Mouse (Mus musculus): ENCODE data around the gene Ccdc62.

The Ccdc62 gene

GRCm38 (mm10) chr5:123979980-123980369, 49.5 kb downstream of the Ccdc62 start:
- DNase-seq (ENCODE audit: low spot score) = no peak

DNA sequence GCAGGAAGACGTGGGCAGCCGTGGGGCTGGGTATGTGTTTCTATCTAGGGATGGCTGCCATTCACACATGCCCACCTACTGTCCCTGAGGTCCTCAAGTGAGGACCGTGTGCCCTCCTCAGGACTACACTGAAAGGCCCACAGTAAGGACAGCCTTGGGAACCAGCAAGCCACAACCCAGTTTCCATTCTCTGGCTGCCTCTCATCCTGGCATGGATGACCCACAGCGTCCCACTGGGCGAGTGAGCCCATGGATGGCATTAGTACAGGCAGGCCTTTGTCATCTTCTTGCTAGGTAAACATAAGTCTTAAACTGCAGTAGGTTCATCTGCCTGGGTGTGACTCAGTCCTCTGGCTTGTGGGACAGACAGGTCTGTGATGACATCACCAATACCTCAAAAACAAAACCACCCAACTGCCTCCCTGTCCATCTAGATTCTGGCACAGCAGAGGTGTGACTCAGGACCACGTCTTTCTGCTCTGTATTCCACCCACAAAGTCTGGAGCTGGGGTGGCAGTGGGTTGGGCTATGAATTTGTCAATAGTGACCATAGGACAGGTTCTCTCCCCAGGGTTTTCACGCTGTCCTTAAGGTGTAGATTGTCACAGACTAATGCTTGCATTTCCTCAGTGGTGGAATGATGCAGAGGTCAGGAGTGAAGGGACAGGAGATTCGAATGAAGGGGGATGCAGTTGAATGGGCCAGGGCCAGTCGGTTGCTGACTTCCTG, 50.2 kb downstream of the Ccdc62 start:
- DNase-seq (ENCODE audit: low spot score) = no peak

GRCm38 (mm10) chr5:123981250-123981554, 50.7 kb downstream of the Ccdc62 start:
- no peak for DNase-seq (ENCODE audit: low spot score)

DNA sequence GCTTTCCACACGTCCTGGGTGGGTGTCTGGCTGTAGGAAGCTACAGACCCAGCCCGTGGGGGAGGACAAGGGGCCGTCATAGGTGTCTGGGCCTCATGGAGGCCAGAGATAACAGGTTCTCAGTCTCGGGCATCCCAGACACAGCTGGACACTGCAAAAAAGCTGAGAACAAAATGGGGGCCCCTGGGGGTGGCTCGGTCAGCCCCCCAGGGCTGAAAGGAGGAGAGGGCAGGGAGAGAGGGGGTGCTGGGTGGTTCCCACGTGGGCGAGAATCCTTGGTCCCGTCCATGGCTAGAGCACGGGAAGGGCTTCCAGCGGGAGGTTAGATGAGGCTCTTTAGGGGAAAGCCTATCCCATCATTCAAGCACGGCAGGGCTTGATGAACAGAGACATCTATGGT, 52.4 kb downstream of the Ccdc62 start:
- no peak for DNase-seq (ENCODE audit: low spot score)

DNA sequence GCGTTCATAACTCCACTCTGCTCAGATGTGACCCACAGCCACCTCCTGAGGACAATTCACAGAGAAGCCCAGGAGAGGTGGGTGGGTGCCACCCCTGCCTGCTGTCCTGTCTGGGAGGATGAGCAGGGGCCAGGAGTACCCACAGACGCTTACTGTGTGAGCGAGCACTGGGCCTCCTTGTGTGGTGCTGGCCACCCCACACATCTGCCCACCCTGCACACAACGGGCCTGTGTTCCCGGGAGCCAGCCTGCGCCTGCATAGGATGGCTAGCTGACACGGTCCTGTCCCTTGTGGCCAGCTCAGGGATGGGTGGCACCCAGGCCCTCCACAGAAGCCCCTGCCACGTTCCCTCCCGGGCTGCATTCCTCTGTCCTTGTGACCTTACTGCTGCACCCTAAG, 55.0 kb downstream of the Ccdc62 start:
- DNase-seq (ENCODE audit: low spot score) = no peak

- no peak for DNase-seq (ENCODE audit: low spot score)
These were observed 56.4 kb downstream of the Ccdc62 start for GRCm38 (mm10) chr5:123986925-123987324.

DNA sequence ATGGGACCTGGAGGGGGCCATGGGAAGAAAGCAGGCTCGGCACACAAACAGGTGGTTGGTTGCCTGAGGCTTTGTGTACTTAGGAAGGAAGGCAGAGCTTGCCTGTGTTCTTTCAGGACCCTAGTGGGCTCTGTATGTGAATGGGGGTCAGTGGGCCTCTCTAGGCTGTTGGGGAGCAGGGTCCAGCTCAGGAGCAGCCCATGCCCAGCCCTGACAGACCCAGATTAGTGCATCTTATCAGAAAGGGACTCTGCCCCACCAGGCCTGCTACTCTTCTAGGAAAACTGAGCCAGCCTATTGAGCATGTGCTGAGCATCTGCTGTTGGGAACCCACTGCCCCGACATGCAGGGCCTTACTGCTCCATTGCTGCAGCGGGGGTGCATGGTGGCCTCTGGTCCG, 57.0 kb downstream of the Ccdc62 start:
- DNase-seq (ENCODE audit: low spot score) = no peak

- peak; percentile 55 for DNase-seq (ENCODE audit: low spot score)
These were observed 59.7 kb downstream of the Ccdc62 start for GRCm38 (mm10) chr5:123989941-123990885.

GRCm38 (mm10) chr5:123991321-123991720, 60.8 kb downstream of the Ccdc62 start:
- DNase-seq (ENCODE audit: low spot score) = no peak

DNA sequence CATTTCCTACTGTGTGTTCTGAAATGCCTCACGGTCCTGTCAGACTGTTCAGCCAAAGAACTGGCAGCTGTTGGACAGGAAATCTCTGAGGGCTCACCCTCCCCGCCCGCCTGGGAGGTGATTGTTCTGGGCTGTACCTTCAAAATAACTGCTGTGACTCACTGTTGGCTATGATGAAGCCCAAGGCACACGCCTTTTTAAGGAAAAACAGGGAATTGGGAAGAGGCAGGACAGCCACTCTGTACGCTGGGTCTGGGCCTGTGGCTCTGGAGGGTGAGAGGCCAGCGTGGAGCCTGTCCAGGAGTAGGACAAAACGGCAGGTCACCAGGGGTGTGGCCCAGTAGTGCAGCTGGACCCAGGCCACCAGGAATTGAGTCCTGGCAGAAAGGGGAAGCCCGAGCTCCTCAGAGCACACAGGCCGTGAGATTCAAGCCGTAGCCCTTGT, 61.7 kb downstream of the Ccdc62 start:
- no peak for DNase-seq (ENCODE audit: low spot score)

GRCm38 (mm10) chr5:123992794-123993193, 62.3 kb downstream of the Ccdc62 start:
- peak; percentile 94 for DNase-seq (ENCODE audit: low spot score)

GRCm38 (mm10) chr5:123993263-123994036, 63.0 kb downstream of the Ccdc62 start:
- no peak for DNase-seq (ENCODE audit: low spot score)

DNA sequence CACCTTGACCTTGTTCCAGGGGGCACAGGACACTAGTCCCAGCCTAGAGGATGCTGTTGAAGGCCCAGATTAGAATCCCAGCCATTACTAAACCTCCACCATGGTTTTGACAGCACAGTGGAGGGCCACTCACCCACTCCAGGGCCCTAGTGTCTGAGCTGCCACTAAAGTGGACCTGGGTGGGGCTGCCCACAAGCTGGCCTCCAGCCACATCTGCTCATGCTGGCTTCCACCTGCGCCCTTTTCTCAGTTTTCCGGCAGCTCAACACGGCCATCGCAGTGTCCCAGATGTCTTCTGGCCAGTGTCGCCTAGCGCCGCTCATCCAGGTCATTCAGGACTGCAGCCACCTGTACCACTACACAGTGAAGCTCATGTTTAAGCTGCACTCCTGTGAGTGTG, 64.0 kb downstream of the Ccdc62 start:
- DNase-seq (ENCODE audit: low spot score) = no peak

DNA sequence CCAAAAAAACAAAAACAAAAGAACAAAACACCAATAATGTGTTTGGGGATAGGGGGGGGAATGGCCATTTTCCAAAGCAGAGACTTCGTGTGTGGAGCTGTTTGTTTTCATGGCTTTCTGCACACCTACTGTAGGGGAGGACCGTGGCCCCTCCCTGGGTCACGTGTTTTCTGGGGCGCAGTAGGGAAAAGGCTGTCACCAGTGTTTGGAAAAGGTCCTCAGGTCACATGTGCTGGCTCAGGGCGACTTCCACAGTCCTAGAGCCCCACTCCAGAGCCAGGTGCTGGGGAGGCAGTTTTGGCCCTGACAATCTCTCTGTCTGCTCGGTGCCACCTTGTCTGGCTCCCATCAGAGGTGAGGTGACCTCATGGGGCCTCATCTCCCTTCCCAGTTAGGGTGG, 64.9 kb downstream of the Ccdc62 start:
- DNase-seq (ENCODE audit: low spot score) = no peak

DNA sequence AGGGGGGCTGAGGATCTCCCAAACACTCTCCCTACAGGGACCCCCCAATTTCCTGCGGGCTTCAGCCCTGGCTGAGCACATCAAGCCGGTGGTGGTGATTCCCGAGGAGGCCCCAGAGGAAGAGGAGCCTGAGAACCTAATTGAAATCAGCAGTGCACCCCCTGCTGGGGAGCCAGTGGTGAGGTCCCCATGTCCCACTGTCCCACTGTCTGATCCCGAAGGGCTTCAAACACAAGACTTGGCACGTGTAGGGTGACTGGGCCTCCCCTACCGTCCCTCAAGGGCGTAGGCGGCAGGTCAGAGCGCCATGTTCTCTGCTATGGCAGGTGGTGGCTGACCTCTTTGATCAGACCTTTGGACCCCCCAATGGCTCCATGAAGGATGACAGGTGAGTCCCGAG, 65.7 kb downstream of the Ccdc62 start:
- no peak for DNase-seq (ENCODE audit: low spot score)

GRCm38 (mm10) chr5:123996695-123997094, 66.2 kb downstream of the Ccdc62 start:
- no peak for DNase-seq (ENCODE audit: low spot score)

DNA sequence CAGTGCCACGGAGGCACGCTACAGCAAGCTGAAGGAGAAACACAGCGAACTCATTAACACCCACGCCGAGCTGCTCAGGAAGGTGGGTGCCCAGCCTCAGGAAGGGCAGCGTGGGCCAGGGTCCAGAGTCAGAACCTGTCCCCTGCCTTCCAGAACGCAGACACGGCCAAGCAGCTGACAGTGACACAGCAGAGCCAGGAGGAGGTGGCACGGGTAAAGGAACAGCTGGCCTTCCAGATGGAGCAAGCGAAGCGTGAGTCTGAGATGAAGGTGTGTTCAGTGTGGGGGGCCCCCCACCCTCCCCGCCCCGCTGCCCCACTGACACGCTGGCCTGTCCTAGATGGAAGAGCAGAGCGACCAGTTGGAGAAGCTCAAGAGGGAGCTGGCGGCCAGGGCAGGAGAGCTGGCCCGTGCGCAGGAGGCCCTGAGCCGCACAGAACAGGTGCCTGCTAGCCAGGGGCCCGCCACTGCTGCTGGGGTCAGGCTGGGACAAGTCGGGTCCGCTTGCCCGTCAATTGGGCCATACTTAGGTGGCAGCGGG, 66.8 kb downstream of the Ccdc62 start:
- DNase-seq (ENCODE audit: low spot score) = no peak

GRCm38 (mm10) chr5:123997811-123998210, 67.3 kb downstream of the Ccdc62 start:
- DNase-seq (ENCODE audit: low spot score) = no peak

- no peak for DNase-seq (ENCODE audit: low spot score)
These were observed 67.9 kb downstream of the Ccdc62 start for GRCm38 (mm10) chr5:123998370-123998769.

- peak; percentile 95 for DNase-seq (ENCODE audit: low spot score)
These were observed 70.3 kb downstream of the Ccdc62 start for GRCm38 (mm10) chr5:124000824-124001223.

GRCm38 (mm10) chr5:124001274-124001673, 70.8 kb downstream of the Ccdc62 start:
- no peak for DNase-seq (ENCODE audit: low spot score)

- DNase-seq (ENCODE audit: low spot score) = no peak
These were observed 72.4 kb downstream of the Ccdc62 start for GRCm38 (mm10) chr5:124002876-124003275.
